Mouse (Mus musculus) midbrain, embryonic 14.5 days (tissue): ENCODE measurements around the gene Rasal1. TPM values are rescaled to one million over a fixed set of nuclear protein-coding genes. Genes with fewer than 3 reads are reported as not detected.
A peak's percentile ranks its signal among the peaks of the same experiment; 100 is the strongest.

Experiments used
- ATAC-seq: fragments of 200-750 bp; cut with Nextera tagmentation; 2 replicates; pipeline ENCODE4 v1.8.0; 2017; ENCODE audit warnings: moderate number of reproducible peaks, moderate library complexity; ENCODE audit not compliant: low FRiP score, low TSS enrichment
- DNase-seq: peaks from one replicate; pipeline ENCODE4 v3.0.0-alpha.2; 2015
- H3K27ac ChIP-seq: fragments of 300-500 bp; sonication (generic); replicated peaks from 2 replicates; pipeline ENCODE4 v1.5.1; 2014; ENCODE audit warnings: mild to moderate bottlenecking, low read depth, low read length, moderate library complexity
- H3K27me3 ChIP-seq: fragments of 300-500 bp; sonication (generic); 2 replicates; pipeline ENCODE4 v1.6.1; 2014; ENCODE audit warnings: low read length, control low read depth, mixed read lengths; ENCODE audit not compliant: control insufficient read depth, insufficient read depth
- H3K36me3 ChIP-seq: fragments of 300-500 bp; sonication (generic); 2 replicates; pipeline ENCODE4 v1.6.1; 2014; ENCODE audit warnings: low read length, control low read depth; ENCODE audit not compliant: control insufficient read depth, insufficient read depth
- H3K4me1 ChIP-seq: fragments of 300-500 bp; sonication (generic); 2 replicates; pipeline ENCODE4 v1.6.1; 2014; ENCODE audit warnings: mild to moderate bottlenecking, antibody characterized with exemption, low read length, control low read depth; ENCODE audit not compliant: control insufficient read depth, insufficient read depth
- H3K4me2 ChIP-seq: fragments of 300-500 bp; sonication (generic); 2 replicates; pipeline ENCODE4 v1.6.1; 2014; ENCODE audit warnings: mild to moderate bottlenecking, low read length, moderate library complexity
- H3K4me3 ChIP-seq: fragments of 300-500 bp; sonication (generic); replicated peaks from 2 replicates; pipeline ENCODE4 v1.5.1; 2014; ENCODE audit warnings: low read depth, low read length
- H3K9ac ChIP-seq: fragments of 300-500 bp; sonication (generic); replicated peaks from 2 replicates; pipeline ENCODE4 v1.6.1; 2014; ENCODE audit warnings: mild to moderate bottlenecking, low read length, moderate library complexity
- H3K9me3 ChIP-seq: fragments of 300-500 bp; sonication (generic); 2 replicates; pipeline ENCODE4 v1.6.1; 2016; ENCODE audit warnings: low read length, control low read depth, mixed read lengths; ENCODE audit not compliant: control insufficient read depth
- whole genome bisulfite sequencing: fragments of 180-500 bp; shearing (Covaris S2); extraction: QIAGEN DNeasy Blood & Tissue Kit; methylation state at CpG from one replicate; pipeline ENCODE4 v1.1.7; 2014; 5-methylcytosine and 5-hydroxymethylcytosine counted together
- polyA plus RNA-seq: library from polyadenylated mRNA; unstranded; fragments of >200 nt; fragmentation: Nextera tagmentation; extraction: Ambion mirVana; gene quantifications from 2 replicates; pipeline ENCODE4 v1.2.1, GENCODE M21; 2014

The Rasal1 gene
- 0.84 and 1.3 TPM in 2 replicates for polyA plus RNA-seq

- WGBS: 1% methylated on average over 52 of the region's 53 CpGs
- Histone ChIP-seq H3K4me1 (peaks cover 7% of the 10 kb centered on the region; the same call in 1 of the 2 replicates), H3K27ac (no peak within 1 kb of the TSS), H3K36me3 (no peaks in the 10 kb centered on the region), H3K4me3 (peak within 1 kb of the TSS; percentile 18), H3K4me2 (peak within 1 kb of the TSS; percentile 44), H3K27me3 (peaks cover 28% of the 10 kb centered on the region), H3K9me3 (no peaks in the 10 kb centered on the region), H3K9ac (no peak within 1 kb of the TSS; the same call in 1 of the 2 replicates)
- DNase-seq (peak; percentile 58), ATAC-seq (no peak)
Measured at GRCm38 (mm10) chr5:120648569-120649373, at the start of gene Rasal1. Rasal1 (plus strand) TSS chr5:120648812.

GRCm38 (mm10) chr5:120599625-120600024, 49.0 kb upstream of the Rasal1 start:
- Histone ChIP-seq H3K27ac (no peak overlapping the region), H3K4me1 (no peaks in the 10 kb centered on the region), H3K9ac (no peak overlapping the region), H3K27me3 (no peaks in the 10 kb centered on the region), H3K4me2 (no peak overlapping the region), H3K4me3 (no peak overlapping the region), H3K9me3 (no peaks in the 10 kb centered on the region), H3K36me3 (no peaks in the 10 kb centered on the region)
- DNase-seq (no peak), ATAC-seq (no peak)
- 91% methylated on average over 6 of the region's 6 CpGs for WGBS

GRCm38 (mm10) chr5:120600946-120601668, 47.5 kb upstream of the Rasal1 start:
- DNase-seq: no peak
- H3K9me3 ChIP-seq: no peaks in the 10 kb centered on the region
- 61% methylated on average over 11 of the region's 11 CpGs for WGBS
- ATAC-seq: no peak
- H3K36me3 ChIP-seq: no peaks in the 10 kb centered on the region
- H3K27me3 ChIP-seq: no peaks in the 10 kb centered on the region
- H3K4me2 ChIP-seq: no peak overlapping the region
- H3K27ac ChIP-seq: no peak overlapping the region
- no peak overlapping the region for H3K4me3 ChIP-seq
- H3K4me1 ChIP-seq: peaks cover 4% of the 10 kb centered on the region; the same call in 1 of the 2 replicates
- H3K9ac ChIP-seq: no peak overlapping the region

GRCm38 (mm10) chr5:120602210-120602609, 46.4 kb upstream of the Rasal1 start:
- ATAC-seq (no peak), DNase-seq (no peak)
- Histone ChIP-seq H3K36me3 (no peaks in the 10 kb centered on the region), H3K27ac (no peak overlapping the region), H3K4me1 (peaks cover 4% of the 10 kb centered on the region; the same call in 1 of the 2 replicates), H3K9me3 (no peaks in the 10 kb centered on the region), H3K4me2 (no peak overlapping the region), H3K27me3 (no peaks in the 10 kb centered on the region), H3K4me3 (no peak overlapping the region), H3K9ac (no peak overlapping the region)
- 91% methylated on average over 12 of the region's 12 CpGs for WGBS

- H3K4me1 ChIP-seq: peaks cover 4% of the 10 kb centered on the region; the same call in 1 of the 2 replicates
- no peak for ATAC-seq
- 59% methylated on average over 7 of the region's 7 CpGs for WGBS
Measured at GRCm38 (mm10) chr5:120603515-120603914, 45.1 kb upstream of the Rasal1 start.

GRCm38 (mm10) chr5:120604839-120605238, 43.8 kb upstream of the Rasal1 start:
- DNase-seq (peak; percentile 94), ATAC-seq (peak; percentile 38; the same call in 1 of the 2 replicates)
- H3K4me1 ChIP-seq: peaks cover 4% of the 10 kb centered on the region; the same call in 1 of the 2 replicates
- H3K9ac ChIP-seq: no peak overlapping the region
- peak overlapping the region; percentile 31; the same call in 1 of the 2 replicates for H3K4me3 ChIP-seq
- peak overlapping the region; percentile 65 for H3K4me2 ChIP-seq
- no peaks in the 10 kb centered on the region for H3K27me3 ChIP-seq
- no peaks in the 10 kb centered on the region for H3K9me3 ChIP-seq
- H3K36me3 ChIP-seq: peaks cover 7% of the 10 kb centered on the region; the same call in 1 of the 2 replicates
- WGBS: 1% methylated on average over 6 of the region's 6 CpGs
- H3K27ac ChIP-seq: peak overlapping the region; percentile 68; the same call in 1 of the 2 replicates

More at GRCm38 (mm10) chr5:120603515-120603914, 45.1 kb upstream of the Rasal1 start:
- no peak overlapping the region for H3K4me3 ChIP-seq
- no peak overlapping the region for H3K27ac ChIP-seq
- H3K9ac ChIP-seq: no peak overlapping the region
- H3K9me3 ChIP-seq: no peaks in the 10 kb centered on the region
- H3K27me3 ChIP-seq: no peaks in the 10 kb centered on the region
- DNase-seq: no peak
- no peak overlapping the region for H3K4me2 ChIP-seq
- H3K36me3 ChIP-seq: peaks cover 5% of the 10 kb centered on the region; the same call in 1 of the 2 replicates

- WGBS: 3% methylated on average over 10 of the region's 10 CpGs
- H3K4me2 ChIP-seq: peak overlapping the region; percentile 65
- peak overlapping the region; percentile 31 for H3K4me3 ChIP-seq
- peak overlapping the region; percentile 68 for H3K27ac ChIP-seq
- DNase-seq: peak; percentile 44
- peaks cover 4% of the 10 kb centered on the region; the same call in 1 of the 2 replicates for H3K4me1 ChIP-seq
- ATAC-seq: peak; percentile 41; the same call in 1 of the 2 replicates
- no peaks in the 10 kb centered on the region for H3K27me3 ChIP-seq
- peaks cover 7% of the 10 kb centered on the region; the same call in 1 of the 2 replicates for H3K36me3 ChIP-seq
- peak overlapping the region; percentile 37; the same call in 1 of the 2 replicates for H3K9ac ChIP-seq
- no peaks in the 10 kb centered on the region for H3K9me3 ChIP-seq
Measured at GRCm38 (mm10) chr5:120605241-120605661, 43.4 kb upstream of the Rasal1 start.

- peak; percentile 80 for ATAC-seq
Measured at GRCm38 (mm10) chr5:120605688-120606087, 42.9 kb upstream of the Rasal1 start.

More at GRCm38 (mm10) chr5:120605688-120606087, 42.9 kb upstream of the Rasal1 start:
- Histone ChIP-seq H3K4me2 (peak overlapping the region; percentile 65), H3K36me3 (peaks cover 7% of the 10 kb centered on the region; the same call in 1 of the 2 replicates), H3K9me3 (no peaks in the 10 kb centered on the region), H3K27me3 (no peaks in the 10 kb centered on the region), H3K4me1 (peaks cover 4% of the 10 kb centered on the region; the same call in 1 of the 2 replicates), H3K9ac (no peak overlapping the region; the same call in 1 of the 2 replicates), H3K27ac (peak overlapping the region; percentile 68), H3K4me3 (peak overlapping the region; percentile 31)
- WGBS: 2% methylated on average over 8 of the region's 8 CpGs
- DNase-seq: peak; percentile 97
